In the genomic region with DNA sequence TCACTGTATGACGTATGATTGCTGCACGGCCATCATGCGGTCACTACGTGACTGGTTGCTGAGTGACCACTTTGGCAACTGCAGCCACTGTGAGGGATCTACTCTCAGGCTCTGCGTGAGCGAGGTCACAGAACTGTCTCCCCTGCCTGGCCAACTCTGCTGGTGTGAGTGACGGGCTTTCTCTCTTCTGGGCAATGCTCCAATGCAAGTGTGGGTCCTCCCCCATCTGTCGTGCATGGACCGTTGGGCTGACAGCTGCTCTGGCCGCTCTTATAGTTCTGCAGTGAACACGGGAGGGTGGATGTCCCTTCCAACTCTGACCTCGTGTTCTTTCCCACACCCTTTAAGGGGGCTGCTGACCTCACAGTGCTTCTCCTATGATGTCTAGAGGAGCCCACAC, we compare ENCODE assay signal across 9 mouse cellular contexts. TPM values are rescaled to one million over a fixed set of nuclear protein-coding genes. Genes with fewer than 3 reads are reported as not detected.
DNase-seq lines count a peak whose midpoint lies in the region; ATAC-seq and TF ChIP-seq lines count a peak whose summit lies in the region.
"Had no signal": no experiment of that assay in that cellular context is flagged by ENCODE, and none has a peak within 500 bp of the region (broad histone marks: within the 10 kb centered on the region; RNA-seq: fewer than 3 reads in every experiment).

No protein-coding gene starts in this region.

- peaks cover 23% of the 10 kb centered on the region for H3K4me1 ChIP-seq in intestine, embryonic 15.5 days (replicated peaks)
- H3K4me1 ChIP-seq in lung, embryonic 14.5 days (ENCODE audit: insufficient read depth): peaks cover 32% of the 10 kb centered on the region

- H3K4me3 ChIP-seq in intestine, embryonic 15.5 days (replicated peaks): no peak overlapping the region
- 0 out of 2 replicates have a peak overlapping the region, but pooled peaks have one; percentile 12 for H3K4me3 ChIP-seq in lung, embryonic 14.5 days (ENCODE audit: low read depth, low read length)

- ATAC-seq in intestine, embryonic 15.5 days: no peak
- ATAC-seq in lung, embryonic 14.5 days (ENCODE audit: insufficient read depth): peak; percentile 77

- intact Hi-C loops in left cerebral cortex, postnatal 4 days (cut with DNase I): no loop called here

- peak overlapping the region; percentile 23; the same call in 1 of the 2 replicates for H3K27ac ChIP-seq in intestine, embryonic 15.5 days
- peak overlapping the region; percentile 71 for H3K27ac ChIP-seq in lung, embryonic 14.5 days (ENCODE audit: low read depth)

- no peaks in the 10 kb centered on the region; the same call in 1 of the 2 replicates for H3K27me3 ChIP-seq in intestine, embryonic 15.5 days (replicated peaks)
- H3K27me3 ChIP-seq in lung, embryonic 14.5 days (ENCODE audit: insufficient read depth, low read length): no peaks in the 10 kb centered on the region

- DNase-seq in left cerebral cortex, postnatal 4 days: peak; percentile 89
- no peak for DNase-seq in left cerebral cortex, adult 18-20 months (ENCODE audit: low spot score in 2 of 2)
- DNase-seq in gastrocnemius, postnatal 25 days: peak; percentile 54
- DNase-seq in lung, embryonic 14.5 days: peak; percentile 94
- no peak for DNase-seq in c-Kit-positive CD71-positive TER-119-positive erythroid progenitor cells, embryonic 14.5 days (ENCODE audit: low spot score)
- DNase-seq in layer of hippocampus, postnatal 25 days (ENCODE audit: extremely low spot score in 1 of 2, low spot score in 1 of 2): no peak

- H3K9ac ChIP-seq in intestine, embryonic 15.5 days: no peak overlapping the region
- no peak overlapping the region for H3K9ac ChIP-seq in lung, embryonic 14.5 days

- no peak overlapping the region for H3K4me2 ChIP-seq in intestine, embryonic 15.5 days (replicated peaks)
- H3K4me2 ChIP-seq in lung, embryonic 14.5 days: peak overlapping the region; percentile 43

- no peaks in the 10 kb centered on the region for H3K36me3 ChIP-seq in intestine, embryonic 15.5 days
- no peaks in the 10 kb centered on the region for H3K36me3 ChIP-seq in lung, embryonic 14.5 days (ENCODE audit: insufficient read depth)

- no peaks in the 10 kb centered on the region for H3K9me3 ChIP-seq in intestine, embryonic 15.5 days
- no peaks in the 10 kb centered on the region for H3K9me3 ChIP-seq in lung, embryonic 14.5 days (ENCODE audit: low read depth, low read length)

- WGBS in intestine, embryonic 15.5 days: 51% methylated on average over 12 of the region's 12 CpGs
- 23% methylated on average over 12 of the region's 12 CpGs for WGBS in lung, embryonic 14.5 days

- no peak for TF ChIP-seq CTCF in lung, embryonic 14.5 days (IDR thresholded peaks at IDR 0.05; ENCODE audit: low read depth)

RNA-seq across cellular contexts. Expression of gene Egfl7, which starts 6.4 kb away (rescaled TPM):
- 10 to 100 TPM; 73.0 to 78.3 TPM for total RNA-seq in left cerebral cortex, postnatal 4 days (2021)
- 10 to 100 TPM; 65.1 to 72.0 TPM for total RNA-seq in left cerebral cortex, adult 18-20 months (2021)
- total RNA-seq in gastrocnemius, postnatal 25 days (2021): 10 to 100 TPM; 42.3 to 67.2 TPM
- 113 and 124 TPM in 2 replicates for polyA plus RNA-seq in intestine, embryonic 15.5 days (2015; fragmentation: Nextera tagmentation; extraction: Ambion mirVana)
- polyA plus RNA-seq in lung, embryonic 14.5 days (2014; fragmentation: Nextera tagmentation; extraction: Ambion mirVana): 269 and 311 TPM in 2 replicates
- 10 to 100 TPM; 56.8 to 68.2 TPM for total RNA-seq in layer of hippocampus, postnatal 25 days (2021)

RNA-seq across cellular contexts. Expression of gene Gm20532, which starts 13.0 kb away (rescaled TPM):
- total RNA-seq in left cerebral cortex, postnatal 4 days (2021): not detected
- total RNA-seq in left cerebral cortex, adult 18-20 months (2021): not detected
- not detected for total RNA-seq in gastrocnemius, postnatal 25 days (2021)
- polyA plus RNA-seq in intestine, embryonic 15.5 days (2015; fragmentation: Nextera tagmentation; extraction: Ambion mirVana): not detected in 2 replicates
- not detected in 2 replicates for polyA plus RNA-seq in lung, embryonic 14.5 days (2014; fragmentation: Nextera tagmentation; extraction: Ambion mirVana)
- total RNA-seq in layer of hippocampus, postnatal 25 days (2021): not detected
- polyA plus RNA-seq: gonadal fat pad, adult 2 months; neural tube, embryonic 11.5 days had no signal

RNA-seq across cellular contexts. Expression of gene Agpat2, which starts 30.8 kb away (rescaled TPM):
- 1 to 10 TPM; 2.8 to 3.9 TPM for total RNA-seq in left cerebral cortex, postnatal 4 days (2021)
- total RNA-seq in left cerebral cortex, adult 18-20 months (2021): 1 to 10 TPM; 1.6 to 2.5 TPM
- 10 to 100 TPM in 1 of 2 experiments, 1 to 10 TPM in 1; 3.0 to 14.6 TPM for total RNA-seq in gastrocnemius, postnatal 25 days (2021)
- 79.9 and 90.3 TPM in 2 replicates for polyA plus RNA-seq in intestine, embryonic 15.5 days (2015; fragmentation: Nextera tagmentation; extraction: Ambion mirVana)
- 30.2 and 32.9 TPM in 2 replicates for polyA plus RNA-seq in lung, embryonic 14.5 days (2014; fragmentation: Nextera tagmentation; extraction: Ambion mirVana)
- 1 to 10 TPM; 1.2 to 1.9 TPM for total RNA-seq in layer of hippocampus, postnatal 25 days (2021)

RNA-seq across cellular contexts. Expression of gene Fam69b, which starts 54.9 kb away (rescaled TPM):
- 10 to 100 TPM; 81.8 to 85.1 TPM for total RNA-seq in left cerebral cortex, postnatal 4 days (2021)
- total RNA-seq in left cerebral cortex, adult 18-20 months (2021): 10 to 100 TPM; 74.1 to 77.2 TPM
- total RNA-seq in gastrocnemius, postnatal 25 days (2021): 1 to 10 TPM; 1.3 to 2.5 TPM
- 31.1 and 32.6 TPM in 2 replicates for polyA plus RNA-seq in intestine, embryonic 15.5 days (2015; fragmentation: Nextera tagmentation; extraction: Ambion mirVana)
- 28.3 and 30.0 TPM in 2 replicates for polyA plus RNA-seq in lung, embryonic 14.5 days (2014; fragmentation: Nextera tagmentation; extraction: Ambion mirVana)
- 10 to 100 TPM; 71.3 to 78.8 TPM for total RNA-seq in layer of hippocampus, postnatal 25 days (2021)

RNA-seq across cellular contexts. Expression of gene Notch1, which starts 56.9 kb away (rescaled TPM):
- 10 to 100 TPM; 39.5 to 42.1 TPM for total RNA-seq in left cerebral cortex, postnatal 4 days (2021)
- total RNA-seq in left cerebral cortex, adult 18-20 months (2021): 10 to 100 TPM; 17.8 to 19.1 TPM
- total RNA-seq in gastrocnemius, postnatal 25 days (2021): 1 to 10 TPM; 7.0 to 9.2 TPM
- 11.3 and 12.2 TPM in 2 replicates for polyA plus RNA-seq in intestine, embryonic 15.5 days (2015; fragmentation: Nextera tagmentation; extraction: Ambion mirVana)
- polyA plus RNA-seq in lung, embryonic 14.5 days (2014; fragmentation: Nextera tagmentation; extraction: Ambion mirVana): 37.7 and 44.0 TPM in 2 replicates
- total RNA-seq in layer of hippocampus, postnatal 25 days (2021): 10 to 100 TPM; 31.4 to 38.0 TPM

Comparison
In these comparisons a context has a peak if more than half of its experiments do, and no peak if none do; other contexts are left out.
1. DNase-seq: peak in left cerebral cortex, postnatal 4 days (single experiment), gastrocnemius, postnatal 25 days (single experiment) and lung, embryonic 14.5 days (single experiment); none in left cerebral cortex, adult 18-20 months (0 of 2), c-Kit-positive CD71-positive TER-119-positive erythroid progenitor cells, embryonic 14.5 days (single experiment) and layer of hippocampus, postnatal 25 days (0 of 2).